Mouse (Mus musculus) heart, embryonic 12.5 days (tissue): ENCODE measurements around the gene Lrrc75b. TPM values are rescaled to one million over a fixed set of nuclear protein-coding genes. Genes with fewer than 3 reads are reported as not detected.
"Not testable (repeated sequence)": the region's sequence is repeated elsewhere in the genome, so short reads cannot be mapped to it uniquely, and the experiment has no call there.

Experiments
- ATAC-seq: fragments of 200-750 bp; cut with Nextera tagmentation; 2 replicates; pipeline ENCODE4 v1.8.0; 2017; ENCODE audit warnings: moderate TSS enrichment, moderate library complexity; ENCODE audit not compliant: insufficient number of reproducible peaks, low FRiP score
- H3K27ac ChIP-seq: fragments of 300-500 bp; sonication (generic); 2 replicates; pipeline ENCODE4 v1.5.1; 2016; ENCODE audit warnings: mild to moderate bottlenecking, moderate library complexity; ENCODE audit not compliant: poor library complexity, severe bottlenecking
- H3K27me3 ChIP-seq: fragments of 300-500 bp; sonication (generic); replicated peaks from 2 replicates; pipeline ENCODE4 v1.6.1; 2016; ENCODE audit warnings: mild to moderate bottlenecking, moderate library complexity
- H3K36me3 ChIP-seq: fragments of 300-500 bp; sonication (generic); 2 replicates; pipeline ENCODE4 v1.6.1; 2016; ENCODE audit warnings: mild to moderate bottlenecking, moderate library complexity
- H3K4me1 ChIP-seq: fragments of 300-500 bp; sonication (generic); replicated peaks from 2 replicates; pipeline ENCODE4 v1.6.1; 2016; ENCODE audit warnings: mild to moderate bottlenecking
- H3K4me2 ChIP-seq: fragments of 300-500 bp; sonication (generic); 2 replicates; pipeline ENCODE4 v1.6.1; 2016; ENCODE audit warnings: mild to moderate bottlenecking, moderate library complexity
- H3K4me3 ChIP-seq: fragments of 300-500 bp; sonication (generic); 2 replicates; pipeline ENCODE4 v1.5.1; 2016; ENCODE audit warnings: mild to moderate bottlenecking
- H3K9ac ChIP-seq: fragments of 300-500 bp; sonication (generic); 2 replicates; pipeline ENCODE4 v1.6.1; 2016; ENCODE audit warnings: mild to moderate bottlenecking, moderate library complexity
- H3K9me3 ChIP-seq: fragments of 300-500 bp; sonication (generic); replicated peaks from 2 replicates; pipeline ENCODE4 v1.6.1; 2016; ENCODE audit warnings: mild to moderate bottlenecking, moderate library complexity
- WGBS: fragments of 180-500 bp; shearing (Covaris S2); methylation state at CpG from one replicate; pipeline ENCODE4 v1.1.7; 2016; 5-methylcytosine and 5-hydroxymethylcytosine counted together
- polyA plus RNA-seq: library from polyadenylated mRNA; unstranded; fragments of >200 nt; fragmentation: Nextera tagmentation; extraction: Ambion mirVana; gene quantifications from 2 replicates; pipeline ENCODE4 v1.2.1, GENCODE M21; 2016

Gene Lrrc75b
- polyA plus RNA-seq, 1 experiment from 2014 or later, result 1.6 TPM

GRCm38 (mm10) chr10:75568029-75568428, 7.9 kb upstream of the Lrrc75b start:
- peak overlapping the region; percentile 17 for H3K4me2 ChIP-seq
- no peak for ATAC-seq
- peaks cover 31% of the 10 kb centered on the region for H3K27me3 ChIP-seq
- no peaks in the 10 kb centered on the region for H3K36me3 ChIP-seq
- H3K4me1 ChIP-seq, result peaks cover 10% of the 10 kb centered on the region
- H3K4me3 ChIP-seq, result no peak overlapping the region
- H3K9ac ChIP-seq, result no peak overlapping the region
- H3K9me3 ChIP-seq, result no peaks in the 10 kb centered on the region
- 10% methylated on average over 5 of the region's 5 CpGs for WGBS
- H3K27ac ChIP-seq, result no peak overlapping the region

GRCm38 (mm10) chr10:75566765-75567164, 6.6 kb upstream of the Lrrc75b start:
- Histone ChIP-seq H3K4me1 (peaks cover 10% of the 10 kb centered on the region), H3K27me3 (peaks cover 39% of the 10 kb centered on the region)
- H3K9me3 ChIP-seq, H3K4me3 ChIP-seq, H3K4me2 ChIP-seq, H3K9ac ChIP-seq, H3K36me3 ChIP-seq, ATAC-seq, H3K27ac ChIP-seq: not testable (repeated sequence)
- 76% methylated on average over 2 of the region's 2 CpGs for WGBS

GRCm38 (mm10) chr10:75566321-75566720, 6.2 kb upstream of the Lrrc75b start:
- ATAC-seq, result no peak
- H3K4me3 ChIP-seq, result no peak overlapping the region
- no peak overlapping the region for H3K9ac ChIP-seq
- peaks cover 10% of the 10 kb centered on the region for H3K4me1 ChIP-seq
- no peaks in the 10 kb centered on the region for H3K9me3 ChIP-seq
- H3K36me3 ChIP-seq, result no peaks in the 10 kb centered on the region
- 82% methylated on average over 5 of the region's 5 CpGs for WGBS
- H3K27ac ChIP-seq, result no peak overlapping the region
- H3K4me2 ChIP-seq, result no peak overlapping the region
- H3K27me3 ChIP-seq, result peaks cover 44% of the 10 kb centered on the region

- Histone ChIP-seq H3K27me3 (peaks cover 48% of the 10 kb centered on the region), H3K9ac (no peak overlapping the region), H3K4me3 (no peak overlapping the region), H3K4me2 (no peak overlapping the region), H3K9me3 (no peaks in the 10 kb centered on the region), H3K36me3 (no peaks in the 10 kb centered on the region), H3K4me1 (peaks cover 10% of the 10 kb centered on the region), H3K27ac (no peak overlapping the region)
- WGBS, result 81% methylated on average over 7 of the region's 7 CpGs
- ATAC-seq, result no peak
Measured at GRCm38 (mm10) chr10:75565906-75566305, 5.8 kb upstream of the Lrrc75b start.

GRCm38 (mm10) chr10:75565436-75565835, 5.3 kb upstream of the Lrrc75b start:
- Histone ChIP-seq H3K9me3 (no peaks in the 10 kb centered on the region), H3K9ac (no peak overlapping the region), H3K36me3 (no peaks in the 10 kb centered on the region), H3K27me3 (peaks cover 53% of the 10 kb centered on the region), H3K4me2 (no peak overlapping the region), H3K4me1 (peaks cover 11% of the 10 kb centered on the region), H3K4me3 (no peak overlapping the region), H3K27ac (no peak overlapping the region)
- WGBS, result 50% methylated on average over 6 of the region's 6 CpGs
- no peak for ATAC-seq

GRCm38 (mm10) chr10:75564687-75565265, 4.6 kb upstream of the Lrrc75b start:
- no peak for ATAC-seq
- H3K27me3 ChIP-seq, result peaks cover 59% of the 10 kb centered on the region
- WGBS, result 76% methylated on average over 12 of the region's 12 CpGs

GRCm38 (mm10) chr10:75562596-75562995, 2.5 kb upstream of the Lrrc75b start:
- 79% methylated on average over 8 of the region's 8 CpGs for WGBS
- Histone ChIP-seq H3K4me1 (peaks cover 21% of the 10 kb centered on the region), H3K9me3 (no peaks in the 10 kb centered on the region), H3K36me3 (no peaks in the 10 kb centered on the region), H3K4me2 (no peak overlapping the region), H3K27me3 (peaks cover 73% of the 10 kb centered on the region), H3K9ac (no peak overlapping the region), H3K4me3 (no peak overlapping the region), H3K27ac (no peak overlapping the region)
- ATAC-seq, result no peak

More at GRCm38 (mm10) chr10:75564687-75565265, 4.6 kb upstream of the Lrrc75b start:
- Histone ChIP-seq H3K27ac (no peak overlapping the region), H3K9me3 (no peaks in the 10 kb centered on the region), H3K9ac (no peak overlapping the region), H3K36me3 (no peaks in the 10 kb centered on the region), H3K4me1 (peaks cover 17% of the 10 kb centered on the region), H3K4me3 (no peak overlapping the region), H3K4me2 (no peak overlapping the region)

GRCm38 (mm10) chr10:75561071-75561654, 1.0 kb upstream of the Lrrc75b start, which contains the start of gene Ggt1:
Gene Ggt1 (plus strand): TSS chr10:75561604.
- ATAC-seq, result no peak
- H3K4me1 ChIP-seq, result peaks cover 30% of the 10 kb centered on the region
- no peaks in the 10 kb centered on the region for H3K9me3 ChIP-seq
- H3K36me3 ChIP-seq, result no peaks in the 10 kb centered on the region
- 45% methylated on average over 10 of the region's 10 CpGs for WGBS
- H3K9ac ChIP-seq, result no peak within 1 kb of the TSS
- no peak within 1 kb of the TSS for H3K27ac ChIP-seq
- H3K4me3 ChIP-seq, result peak within 1 kb of the TSS; percentile 64; the same call in 1 of the 2 replicates
- peak within 1 kb of the TSS; percentile 98 for H3K4me2 ChIP-seq
- H3K27me3 ChIP-seq, result peaks cover 77% of the 10 kb centered on the region

- WGBS, result 13% methylated on average over 6 of the region's 6 CpGs
- H3K4me2 ChIP-seq, result peak overlapping the region; percentile 98
- ATAC-seq, result no peak
- H3K27me3 ChIP-seq, result peaks cover 77% of the 10 kb centered on the region
- no peaks in the 10 kb centered on the region for H3K9me3 ChIP-seq
- H3K27ac ChIP-seq, result no peak overlapping the region
- peak overlapping the region; percentile 64 for H3K4me3 ChIP-seq
- no peaks in the 10 kb centered on the region for H3K36me3 ChIP-seq
- no peak overlapping the region for H3K9ac ChIP-seq
- peaks cover 36% of the 10 kb centered on the region for H3K4me1 ChIP-seq
Measured at GRCm38 (mm10) chr10:75560549-75560899, 394 bp upstream of the Lrrc75b start.

- WGBS, result 4% methylated on average over 14 of the region's 14 CpGs
- H3K9me3 ChIP-seq, result no peaks in the 10 kb centered on the region
- peaks cover 66% of the 10 kb centered on the region for H3K27me3 ChIP-seq
- ATAC-seq, result no peak
- peak overlapping the region; percentile 98 for H3K4me2 ChIP-seq
- no peak overlapping the region for H3K27ac ChIP-seq
- H3K36me3 ChIP-seq, result no peaks in the 10 kb centered on the region
- H3K9ac ChIP-seq, result peak overlapping the region; percentile 73; the same call in 1 of the 2 replicates
- peak overlapping the region; percentile 64 for H3K4me3 ChIP-seq
- peaks cover 36% of the 10 kb centered on the region for H3K4me1 ChIP-seq
Measured at GRCm38 (mm10) chr10:75559041-75559675, 972 bp downstream of the Lrrc75b start.

GRCm38 (mm10) chr10:75558515-75558914, 1.6 kb downstream of the Lrrc75b start:
- 26% methylated on average over 3 of the region's 3 CpGs for WGBS
- H3K27ac ChIP-seq, result no peak overlapping the region
- H3K36me3 ChIP-seq, result no peaks in the 10 kb centered on the region
- ATAC-seq, result no peak
- H3K4me2 ChIP-seq, result peak overlapping the region; percentile 98
- H3K9ac ChIP-seq, result no peak overlapping the region; the same call in 1 of the 2 replicates
- peaks cover 36% of the 10 kb centered on the region for H3K4me1 ChIP-seq
- no peaks in the 10 kb centered on the region for H3K9me3 ChIP-seq
- H3K27me3 ChIP-seq, result peaks cover 60% of the 10 kb centered on the region
- H3K4me3 ChIP-seq, result no peak overlapping the region
